ENCODE assay signal across 8 mouse cellular contexts in the genomic region with DNA sequence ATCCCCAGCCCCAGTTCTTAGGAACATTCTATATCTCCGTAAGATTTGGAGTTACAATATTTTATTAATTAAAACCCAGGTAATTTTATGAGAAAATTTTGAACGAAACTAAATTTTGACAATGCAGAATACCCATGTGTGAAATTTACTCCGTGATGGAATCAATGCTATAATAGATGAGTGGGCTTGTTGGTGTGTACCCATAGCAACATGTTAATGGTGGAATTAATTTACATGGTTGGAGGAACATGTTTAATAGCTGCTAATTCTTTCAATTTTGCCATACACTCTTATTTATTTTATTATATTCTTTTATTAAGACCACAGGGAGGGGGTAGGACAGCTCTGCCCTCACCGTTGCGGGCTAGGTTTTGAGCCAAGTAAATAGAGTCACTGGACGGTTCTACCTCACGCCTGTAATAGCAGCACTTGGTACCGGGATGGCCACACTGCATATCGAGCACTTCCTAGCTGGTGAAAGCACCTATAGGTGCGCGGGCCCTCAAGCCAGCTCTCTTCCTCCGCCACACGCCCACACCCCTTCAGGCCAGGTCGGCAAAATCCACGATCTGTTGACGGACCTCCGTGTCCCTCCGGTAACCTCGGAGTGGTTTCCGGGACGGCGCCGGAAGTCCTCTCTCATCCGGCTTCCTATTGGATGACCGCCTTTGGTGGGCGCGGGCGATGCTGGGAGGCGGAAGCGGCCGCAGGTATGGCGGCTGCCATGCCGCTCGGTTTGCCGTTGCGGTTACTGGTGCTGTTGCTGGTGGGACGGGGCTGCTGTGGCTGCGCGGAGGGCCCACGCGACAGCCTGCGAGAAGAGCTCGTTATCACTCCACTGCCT. TPM values are rescaled to one million over a fixed set of nuclear protein-coding genes. Genes with fewer than 3 reads are reported as not detected.
A peak's percentile ranks its signal among the peaks of the same experiment; 100 is the strongest.
DNase-seq lines count a peak whose midpoint lies in the region; ATAC-seq and TF ChIP-seq lines count a peak whose summit lies in the region.

A gene (plus strand): TSS at position 674 of the 844 bp plus-strand sequence.

- WGBS in hindbrain, embryonic 10.5 days, result 4% methylated on average over 43 of the region's 43 CpGs
- WGBS in lung, postnatal 0 days, result 4% methylated on average over 43 of the region's 43 CpGs

- H3K9me3 ChIP-seq in hindbrain, embryonic 10.5 days, result no peaks in the 10 kb centered on the region
- no peaks in the 10 kb centered on the region for H3K9me3 ChIP-seq in lung, postnatal 0 days (ENCODE audit: low read length)

- ATAC-seq in lung, postnatal 0 days, result peak; percentile 98

- H3K27ac ChIP-seq in hindbrain, embryonic 10.5 days, result peak within 1 kb of the TSS; percentile 88
- H3K27ac ChIP-seq in lung, postnatal 0 days (ENCODE audit: low read length), result peak within 1 kb of the TSS; percentile 59; the same call in 1 of the 2 replicates

- no peaks in the 10 kb centered on the region for H3K27me3 ChIP-seq in hindbrain, embryonic 10.5 days (ENCODE audit: insufficient read depth, poor library complexity, severe bottlenecking)
- no peaks in the 10 kb centered on the region for H3K27me3 ChIP-seq in lung, postnatal 0 days (replicated peaks; ENCODE audit: insufficient read depth, low read length)

- peak within 1 kb of the TSS; percentile 81 for H3K4me2 ChIP-seq in lung, postnatal 0 days (replicated peaks; ENCODE audit: low read depth, low read length)

- H3K36me3 ChIP-seq in hindbrain, embryonic 10.5 days, result peaks cover 30% of the 10 kb centered on the region
- H3K36me3 ChIP-seq in lung, postnatal 0 days (ENCODE audit: insufficient read depth, low read length), result 0 out of 2 replicates have a peak, but pooled peaks cover 5% of the 10 kb centered on the region

- peak; percentile 85 for DNase-seq in Muller cell, postnatal 12 days (ENCODE audit: inconsistent ontology term)
- peak; percentile 86 for DNase-seq in cerebellum, adult 9-10 months
- DNase-seq in frontal cortex, adult 2 months (ENCODE audit: extremely low spot score in 1 of 2, low spot score in 1 of 2), result peak; percentile 75 to 93
- peak; percentile 90 for DNase-seq in hindbrain, embryonic 10.5 days (ENCODE audit: low spot score)
- DNase-seq in layer of hippocampus, adult 9-11 months, result peak; percentile 88
- DNase-seq in lung, postnatal 0 days (ENCODE audit: low spot score), result peak; percentile 91
- peak; percentile 77 for DNase-seq in ovary, postnatal 10 days (ENCODE audit: low spot score)
- peak; percentile 87 for DNase-seq in thymus, postnatal 0 days (ENCODE audit: low spot score)

- peak within 1 kb of the TSS; percentile 64 for H3K9ac ChIP-seq in lung, postnatal 0 days (replicated peaks; ENCODE audit: low read depth)

- peak; percentile 44; the same call in 1 of the 2 replicates for TF ChIP-seq EP300 in lung, postnatal 0 days (IDR thresholded peaks at IDR 0.05)

- peak within 1 kb of the TSS; percentile 90 for H3K4me3 ChIP-seq in hindbrain, embryonic 10.5 days
- H3K4me3 ChIP-seq in lung, postnatal 0 days (ENCODE audit: low read depth, low read length), result peak within 1 kb of the TSS; percentile 78

- H3K4me1 ChIP-seq in hindbrain, embryonic 10.5 days (replicated peaks), result peaks cover 21% of the 10 kb centered on the region
- H3K4me1 ChIP-seq in lung, postnatal 0 days (ENCODE audit: insufficient read depth, low read depth, low read length), result peaks cover 9% of the 10 kb centered on the region; the same call in 1 of the 2 replicates

- 0 out of 2 replicates have a peak, but pooled peaks have one; percentile 6 for TF ChIP-seq CTCF in lung, postnatal 0 days (IDR thresholded peaks at IDR 0.05)

RNA-seq across cellular contexts. Expression of the gene that starts here (rescaled TPM):
- polyA plus RNA-seq in frontal cortex, adult 2 months (2012; rRNA removed), result 80.6 and 84.7 TPM in 2 replicates
- polyA plus RNA-seq in hindbrain, embryonic 10.5 days (2016; fragmentation: Nextera tagmentation; extraction: Ambion mirVana), result 39.7 and 48.8 TPM in 2 replicates
- 45.5 and 54.8 TPM in 2 replicates for polyA plus RNA-seq in lung, postnatal 0 days (2015; fragmentation: Nextera tagmentation; extraction: Ambion mirVana)
- 47.2 and 51.1 TPM in 2 replicates for polyA plus RNA-seq in thymus, postnatal 0 days (2015; fragmentation: Nextera tagmentation; extraction: Ambion mirVana)

Comparison
In these comparisons a context has a peak if more than half of its experiments do, and no peak if none do; other contexts are left out.
1. Peak in every context shown above with its lines: DNase-seq, ATAC-seq, H3K4me3 ChIP-seq and H3K27ac ChIP-seq.